In genomic region chrX:52912826-52913701, GRCm38 (mm10) we compare ENCODE assay signal across 8 mouse cellular contexts. TPM values are rescaled to one million over a fixed set of nuclear protein-coding genes. Genes with fewer than 3 reads are reported as not detected.
DNase-seq lines count a peak whose midpoint lies in the region; ATAC-seq and TF ChIP-seq lines count a peak whose summit lies in the region.

No protein-coding gene starts in this region.

- no peaks in the 10 kb centered on the region for H3K27me3 ChIP-seq in liver, adult 2 months (ENCODE audit: control insufficient read depth, insufficient read depth, low read length)
- H3K27me3 ChIP-seq in forebrain, embryonic 12.5 days = no peaks in the 10 kb centered on the region
- H3K27me3 ChIP-seq in neural tube, embryonic 14.5 days (ENCODE audit: control insufficient read depth, insufficient read depth, low read length) = no peaks in the 10 kb centered on the region

- peak overlapping the region; percentile 52 for H3K4me2 ChIP-seq in forebrain, embryonic 12.5 days
- H3K4me2 ChIP-seq in neural tube, embryonic 14.5 days (ENCODE audit: low read depth, low read length) = peak overlapping the region; percentile 46

- H3K4me3 ChIP-seq in liver, adult 2 months (ENCODE audit: insufficient read depth, low read depth, low read length) = peak overlapping the region; percentile 100
- peak overlapping the region; percentile 60 for H3K4me3 ChIP-seq in forebrain, embryonic 12.5 days (replicated peaks)
- H3K4me3 ChIP-seq in neural tube, embryonic 14.5 days (ENCODE audit: low read depth, low read length) = peak overlapping the region; percentile 54

- H3K27ac ChIP-seq in liver, adult 2 months (replicated peaks; ENCODE audit: insufficient read depth, low read depth, low read length) = peak overlapping the region; percentile 58; the same call in 1 of the 2 replicates
- peak overlapping the region; percentile 98 for H3K27ac ChIP-seq in forebrain, embryonic 12.5 days
- H3K27ac ChIP-seq in neural tube, embryonic 14.5 days (ENCODE audit: low read depth, low read length) = peak overlapping the region; percentile 95

- no peaks in the 10 kb centered on the region for H3K9me3 ChIP-seq in forebrain, embryonic 12.5 days
- no peaks in the 10 kb centered on the region for H3K9me3 ChIP-seq in neural tube, embryonic 14.5 days (ENCODE audit: control insufficient read depth, low read length)

- H3K36me3 ChIP-seq in liver, adult 2 months (ENCODE audit: control insufficient read depth, insufficient read depth, low read length) = no peaks in the 10 kb centered on the region
- H3K36me3 ChIP-seq in forebrain, embryonic 12.5 days (replicated peaks) = no peaks in the 10 kb centered on the region
- no peaks in the 10 kb centered on the region for H3K36me3 ChIP-seq in neural tube, embryonic 14.5 days (ENCODE audit: control insufficient read depth, insufficient read depth, low read length)

- DNase-seq in liver, adult 2 months (ENCODE audit: extremely low read depth, low read depth, low spot score) = peak; percentile 38
- no peak for DNase-seq in liver
- DNase-seq in T-cell, adult 2 months (ENCODE audit: low spot score) = peak; percentile 21
- DNase-seq in kidney, postnatal 14 days = peak; percentile 1
- DNase-seq in spleen, postnatal 14 days (ENCODE audit: low spot score in 2 of 2) = no peak
- no peak for DNase-seq in right cerebral cortex, adult 18-20 months

- TF ChIP-seq POLR2A in liver, adult 2 months (IDR thresholded peaks at IDR 0.05; ENCODE audit: extremely low read depth, insufficient read depth, low read length) = no peak

- ATAC-seq in forebrain, embryonic 12.5 days (ENCODE audit: low FRiP score) = no peak
- no peak for ATAC-seq in neural tube, embryonic 14.5 days (ENCODE audit: low read depth)

- no peak for TF ChIP-seq CTCF in liver, adult 2 months (IDR thresholded peaks at IDR 0.05; ENCODE audit: low read depth, low read length)

- H3K4me1 ChIP-seq in liver, adult 2 months (ENCODE audit: control insufficient read depth, insufficient read depth, low read length) = no peaks in the 10 kb centered on the region
- H3K4me1 ChIP-seq in forebrain, embryonic 12.5 days = no peaks in the 10 kb centered on the region
- H3K4me1 ChIP-seq in neural tube, embryonic 14.5 days (ENCODE audit: control insufficient read depth, insufficient read depth, low read length) = no peaks in the 10 kb centered on the region

- peak overlapping the region; percentile 77 for H3K9ac ChIP-seq in liver, adult 2 months (ENCODE audit: low read depth, low read length)
- peak overlapping the region; percentile 84 for H3K9ac ChIP-seq in forebrain, embryonic 12.5 days
- H3K9ac ChIP-seq in neural tube, embryonic 14.5 days (replicated peaks; ENCODE audit: low read depth, low read length) = peak overlapping the region; percentile 83

- H3K79me2 ChIP-seq in liver, adult 2 months (ENCODE audit: control insufficient read depth, insufficient read depth, low read length) = peaks cover 3% of the 10 kb centered on the region; the same call in 1 of the 2 replicates

- WGBS in liver, adult 2 months = under 1% methylated on average over 31 of the region's 31 CpGs
- WGBS in forebrain, embryonic 12.5 days = 20% methylated on average over 31 of the region's 31 CpGs
- WGBS in neural tube, embryonic 14.5 days = 20% methylated on average over 31 of the region's 31 CpGs

RNA-seq across cellular contexts. Expression of gene Phf6, which starts 1.0 kb away (rescaled TPM):
- 4.5 and 5.7 TPM in 2 replicates for total RNA-seq in liver, adult 2 months (2014; rRNA removed)
- 0.80 and 0.90 TPM in 2 replicates for polyA plus RNA-seq in liver, adult 2 months (2012; rRNA removed)
- 122 and 130 TPM in 2 replicates for polyA plus RNA-seq in forebrain, embryonic 12.5 days (2016; fragmentation: Nextera tagmentation; extraction: Ambion mirVana)
- polyA plus RNA-seq in neural tube, embryonic 14.5 days (2014; fragmentation: Nextera tagmentation; extraction: Ambion mirVana) = 71.5 and 88.3 TPM in 2 replicates

Comparison
In these comparisons a context has a peak if more than half of its experiments do, and no peak if none do; other contexts are left out.
1. DNase-seq: peak in liver, adult 2 months (single experiment), T-cell, adult 2 months (single experiment) and kidney, postnatal 14 days (single experiment); none in liver (single experiment), spleen, postnatal 14 days (0 of 2) and right cerebral cortex, adult 18-20 months (single experiment).
2. RNA of gene Phf6, which starts 1.0 kb away (polyA plus RNA-seq): 122 to 130 TPM in forebrain, embryonic 12.5 days and 71.5 to 88.3 TPM in neural tube, embryonic 14.5 days; 0.80 to 0.90 TPM in liver, adult 2 months; every median in the first group is over 10 times any median in the second.
3. Peak in every context shown above with its lines, with median percentiles within 50 percentile points of each other: H3K27ac ChIP-seq, H3K4me3 ChIP-seq and H3K9ac ChIP-seq.